Mouse (Mus musculus) olfactory bulb, adult 2 months (tissue): ENCODE data around the gene Wnt4.

Experiments used
- CTCF ChIP-seq: fragments of 200-500 bp; IDR thresholded peaks from 2 replicates; pipeline ENCODE4 v1.5.1; 2012; ENCODE audit warnings: low read depth, mild to moderate bottlenecking, low read length, moderate library complexity; ENCODE audit not compliant: insufficient read depth
- POLR2A ChIP-seq: fragments of 200-500 bp; IDR thresholded peaks from 2 replicates; pipeline ENCODE4 v1.6.1; 2012; ENCODE audit warnings: mild to moderate bottlenecking, low read depth, low read length, moderate library complexity; ENCODE audit not compliant: insufficient read depth

DNA sequence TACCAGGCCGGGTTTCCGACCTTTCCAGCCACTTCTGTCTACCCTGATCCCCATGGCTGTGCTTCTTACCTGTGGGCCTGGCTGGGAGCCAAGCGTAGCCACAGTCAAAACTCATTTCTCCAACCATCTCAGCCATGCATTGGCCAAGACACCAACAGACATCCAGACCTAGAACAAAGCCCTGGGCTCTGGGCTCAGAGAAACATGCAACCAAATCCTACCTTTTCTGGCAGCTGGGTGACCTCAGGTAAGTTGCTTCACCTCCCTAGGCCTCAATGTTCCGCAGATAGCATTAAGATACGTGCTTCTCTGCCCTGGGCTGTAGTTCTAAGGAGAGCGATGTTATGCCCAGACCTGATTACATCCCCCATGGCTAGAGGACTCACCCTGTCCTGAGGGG is 15.5 kb upstream of the Wnt4 start:
- no peak for TF ChIP-seq CTCF
- TF ChIP-seq POLR2A: no peak
